Mouse (Mus musculus) right cerebral cortex, postnatal 25 days (tissue): Measurements from ENCODE around the gene Rin2.
A peak's percentile ranks its signal among the peaks of the same experiment; 100 is the strongest.
"Not testable (repeated sequence)": the region's sequence is repeated elsewhere in the genome, so short reads cannot be mapped to it uniquely, and the experiment has no call there.

Source experiments
- DNase-seq: peaks from one replicate; pipeline ENCODE4 v3.0.0; 2022

Gene Rin2

DNA sequence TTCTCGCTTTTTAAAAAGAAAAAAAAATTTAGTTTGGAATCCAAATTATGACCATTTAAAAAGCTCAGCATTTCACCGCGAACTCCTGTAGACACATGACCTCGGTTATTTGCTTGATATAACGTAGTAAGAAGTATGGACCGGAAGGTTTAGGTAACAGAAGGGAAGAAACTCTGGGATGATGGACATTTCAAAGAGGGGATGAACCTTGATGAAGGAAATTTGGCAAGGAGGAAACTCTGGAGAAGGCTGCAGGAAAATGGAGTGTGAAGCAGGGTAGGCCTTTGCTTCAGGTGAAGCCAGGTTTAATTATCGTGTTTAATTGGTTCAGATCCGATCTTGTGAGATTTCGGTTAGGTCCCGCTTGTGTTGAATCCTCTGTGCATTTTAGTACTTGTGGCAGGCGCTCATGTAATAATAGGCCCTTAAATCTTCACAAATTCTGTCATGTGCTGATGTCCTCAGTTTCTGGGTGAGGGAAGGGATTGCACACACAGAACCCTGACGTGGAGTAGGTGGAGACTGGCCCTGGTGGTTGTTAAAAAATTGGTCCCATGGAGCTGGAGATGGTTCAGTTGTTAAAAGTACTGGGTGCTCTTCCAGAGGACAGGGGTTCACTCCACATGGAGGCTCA lies 229.1 kb downstream of the Rin2 start:
- no peak for DNase-seq

DNA sequence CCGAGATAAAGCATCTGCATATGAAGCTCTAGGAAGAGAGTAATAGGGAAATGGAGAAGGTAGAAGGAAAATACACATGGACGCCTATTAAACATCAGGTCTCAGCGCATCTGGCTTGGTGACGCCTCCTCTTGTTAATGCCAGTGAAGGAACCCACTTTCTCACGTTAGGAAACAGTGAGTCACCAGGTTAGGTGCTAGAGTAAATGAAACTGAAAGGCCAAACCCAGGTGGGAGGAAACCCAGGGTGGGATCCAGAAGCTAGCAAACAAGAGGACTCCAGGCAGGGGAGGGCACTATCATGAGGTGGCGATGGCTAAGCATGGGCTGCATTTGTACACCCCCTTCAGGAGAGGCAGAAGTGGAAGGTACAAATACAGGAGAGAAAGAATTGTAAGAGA lies 230.1 kb downstream of the Rin2 start:
- no peak for DNase-seq

DNA sequence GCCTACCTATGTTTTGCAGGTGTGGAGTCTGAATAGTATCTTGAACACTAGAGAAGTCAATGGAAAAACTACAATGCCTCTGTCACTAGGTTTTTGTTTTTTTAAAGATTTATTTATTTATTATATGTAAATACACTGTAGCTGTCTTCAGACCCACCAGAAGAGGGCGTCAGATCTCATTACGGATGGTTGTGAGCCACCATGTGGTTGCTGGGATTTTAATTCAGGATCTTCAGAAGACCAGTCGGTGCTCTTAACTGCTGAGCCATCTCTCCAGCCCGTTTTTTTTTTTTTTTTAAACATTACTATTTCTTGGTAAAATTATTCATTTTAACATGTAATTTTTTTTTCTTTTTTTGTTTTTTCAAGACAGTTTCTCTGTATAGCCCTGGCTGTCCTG lies 230.9 kb downstream of the Rin2 start:
- not testable (repeated sequence) for DNase-seq

DNA sequence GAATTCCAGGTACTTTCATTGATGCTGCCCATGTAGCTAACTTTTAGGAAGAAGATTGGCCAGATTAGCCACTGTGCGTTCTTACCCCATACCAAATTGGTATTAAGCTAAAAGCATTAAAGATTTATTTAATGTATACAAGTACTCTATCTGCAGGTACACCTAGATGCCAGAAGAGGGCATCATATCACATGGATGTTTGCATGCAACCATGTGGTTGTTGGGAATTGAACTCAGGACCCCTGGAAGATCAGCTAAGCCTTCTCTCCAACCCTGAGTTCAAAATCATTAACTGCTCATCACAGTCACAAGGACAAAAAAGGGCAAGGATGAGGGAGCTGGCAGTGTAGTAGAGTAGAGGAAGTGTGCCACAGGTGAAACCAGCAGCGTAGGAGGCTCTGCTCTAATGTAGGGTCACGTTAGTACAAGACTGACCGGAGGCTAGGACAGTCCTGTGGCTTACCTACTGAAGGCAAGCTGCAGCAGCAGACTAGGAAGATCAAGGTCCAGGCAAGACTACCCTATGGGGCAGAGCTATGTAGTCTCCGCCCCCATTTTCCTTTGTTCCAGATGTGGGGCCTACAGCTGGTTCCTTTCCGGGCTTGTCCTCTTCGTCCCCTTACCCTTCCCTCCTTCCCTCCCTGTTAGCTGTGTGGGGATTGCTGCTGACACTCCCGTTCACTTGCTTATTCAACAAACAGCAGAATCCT lies 246.1 kb downstream of the Rin2 start:
- DNase-seq, result no peak

DNA sequence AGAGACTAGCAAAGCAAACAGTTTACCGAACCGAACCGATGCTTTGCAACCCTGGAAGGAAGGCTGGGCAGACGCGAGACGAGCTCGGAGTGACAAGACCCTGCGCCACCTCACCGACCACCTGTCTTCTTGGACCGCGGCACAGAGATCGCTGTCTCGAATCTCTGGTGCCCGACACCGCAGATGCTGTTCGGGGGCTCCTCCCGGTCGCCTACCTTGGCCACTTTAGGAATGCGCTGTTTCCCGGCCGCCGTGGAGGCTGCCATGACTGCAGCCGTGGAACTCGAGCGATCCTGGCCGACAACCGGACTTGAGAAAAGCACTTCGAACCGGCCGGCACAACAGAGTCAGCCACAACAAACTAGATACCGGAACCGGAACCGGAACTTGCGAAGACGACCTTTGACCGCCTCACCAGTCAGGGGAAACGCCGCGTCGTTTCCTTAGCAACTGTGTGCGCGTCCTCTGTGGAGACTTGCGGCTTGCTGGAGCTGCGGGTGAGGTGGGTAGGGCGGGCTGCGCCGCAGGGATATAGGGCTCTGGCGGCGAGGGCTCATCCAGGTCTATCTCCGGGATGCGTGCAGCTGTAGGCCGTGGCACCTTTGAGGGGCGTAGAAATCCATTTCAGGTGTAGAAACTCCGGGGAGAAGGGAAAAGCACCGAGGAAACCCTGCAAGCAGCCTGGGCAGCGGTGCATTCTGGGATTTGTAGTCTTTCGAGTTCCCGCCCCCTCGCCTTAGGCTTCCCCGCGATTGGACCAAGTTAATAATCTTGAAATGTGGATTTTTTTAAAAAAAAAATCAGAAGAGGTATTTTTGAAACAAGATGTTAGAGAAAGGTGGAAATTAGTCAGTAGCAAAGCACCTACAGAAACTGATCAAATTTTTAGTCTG lies 259.6 kb downstream of the Rin2 start, which contains the start of the genes Cfap61 and Crnkl1:
TSS of gene Cfap61 (plus strand) at position 446 of the 893 bp plus-strand sequence.
TSS of gene Crnkl1 (minus strand) at position 676 of the 893 bp plus-strand sequence.
- peak; percentile 94 for DNase-seq

DNA sequence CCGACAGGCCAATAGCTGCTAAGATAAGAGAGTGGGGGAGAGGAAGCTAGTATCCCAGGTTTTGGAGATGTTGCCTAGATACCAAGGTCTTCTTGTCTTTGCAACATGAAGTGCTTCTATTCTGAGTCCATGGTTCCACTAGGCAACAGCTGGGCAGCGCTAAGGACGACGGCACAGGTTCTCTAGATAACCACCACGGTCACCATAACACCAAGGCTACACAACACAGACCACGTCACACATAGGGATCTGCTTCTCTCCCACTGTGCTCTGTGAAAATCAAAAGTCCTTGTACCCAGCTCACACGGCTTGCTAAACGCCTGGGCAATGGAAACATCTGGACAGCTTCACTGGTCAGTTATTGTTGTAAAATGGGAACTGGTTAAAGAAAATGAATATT lies 262.0 kb downstream of the Rin2 start:
- no peak for DNase-seq
